Mouse (Mus musculus) lung, embryonic 16.5 days (tissue): ENCODE data around the gene Pex6. TPM values are rescaled to one million over a fixed set of nuclear protein-coding genes. Genes with fewer than 3 reads are reported as not detected.
"Not testable (repeated sequence)": the region's sequence is repeated elsewhere in the genome, so short reads cannot be mapped to it uniquely, and the experiment has no call there.

Experiments
- ATAC-seq: fragments of 200-750 bp; cut with Nextera tagmentation; 2 replicates; pipeline ENCODE4 v1.8.0; 2017; ENCODE audit warnings: low read depth, mild to moderate bottlenecking, moderate library complexity
- H3K27ac ChIP-seq: fragments of 300-500 bp; sonication (generic); 2 replicates; pipeline ENCODE4 v1.5.1; 2014; ENCODE audit warnings: mild to moderate bottlenecking, control low read depth, low read length
- H3K27me3 ChIP-seq: fragments of 300-500 bp; sonication (generic); 2 replicates; pipeline ENCODE4 v1.6.1; 2014; ENCODE audit warnings: low read depth, low read length, mixed read lengths; ENCODE audit not compliant: control insufficient read depth, insufficient read depth
- H3K36me3 ChIP-seq: fragments of 300-500 bp; sonication (generic); 2 replicates; pipeline ENCODE4 v1.6.1; 2014; ENCODE audit warnings: low read length; ENCODE audit not compliant: control insufficient read depth, insufficient read depth
- H3K4me1 ChIP-seq: fragments of 300-500 bp; sonication (generic); replicated peaks from 2 replicates; pipeline ENCODE4 v1.6.1; 2014; ENCODE audit warnings: low read length, mixed read lengths; ENCODE audit not compliant: control insufficient read depth, insufficient read depth
- H3K4me2 ChIP-seq: fragments of 300-500 bp; sonication (generic); 2 replicates; pipeline ENCODE4 v1.6.1; 2014; ENCODE audit warnings: low read depth, low read length, control low read depth
- H3K4me3 ChIP-seq: fragments of 300-500 bp; sonication (generic); 2 replicates; pipeline ENCODE4 v1.5.1; 2014; ENCODE audit warnings: mild to moderate bottlenecking, low read length, control low read depth
- H3K9ac ChIP-seq: fragments of 300-500 bp; sonication (generic); 2 replicates; pipeline ENCODE4 v1.6.1; 2014; ENCODE audit warnings: low read length, control low read depth
- H3K9me3 ChIP-seq: fragments of 300-500 bp; sonication (generic); 2 replicates; pipeline ENCODE4 v1.6.1; 2016; ENCODE audit warnings: low read length; ENCODE audit not compliant: control insufficient read depth
- WGBS: fragments of 180-500 bp; shearing (Covaris S2); extraction: QIAGEN DNeasy Blood & Tissue Kit; methylation state at CpG from one replicate; pipeline ENCODE4 v1.1.7; 2014; 5-methylcytosine and 5-hydroxymethylcytosine counted together
- polyA plus RNA-seq: library from polyadenylated mRNA; unstranded; fragments of >200 nt; fragmentation: Nextera tagmentation; extraction: Ambion mirVana; gene quantifications from 2 replicates; pipeline ENCODE4 v1.2.1, GENCODE M21; 2015

Gene Pex6
- polyA plus RNA-seq, 1 experiment from 2014 or later = 22.1 TPM

DNA sequence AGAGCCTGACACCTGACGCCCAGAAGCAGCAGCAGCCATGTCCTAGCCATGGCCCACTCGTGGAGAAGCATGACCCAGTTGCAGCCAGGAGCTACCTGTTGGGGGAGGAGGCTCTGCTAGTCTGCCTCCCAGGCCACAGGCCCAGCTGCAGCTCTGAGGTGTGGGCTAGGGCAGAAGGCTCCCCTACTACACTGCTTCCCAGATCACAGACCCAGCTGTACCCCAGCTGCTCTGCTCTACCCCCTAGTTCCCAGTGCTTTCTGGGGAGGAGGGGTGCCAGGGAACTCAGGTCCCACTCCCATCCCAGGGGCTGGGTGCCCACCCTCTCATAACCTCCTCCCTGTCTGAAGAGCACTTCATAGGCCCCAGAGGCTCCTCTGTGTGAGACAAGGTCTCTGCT is 52.3 kb downstream of the Pex6 start, which contains the start of gene Ptcra:
Ptcra (minus strand) TSS at position 169 of the 400 bp plus-strand sequence.
- H3K4me3 ChIP-seq = no peak within 1 kb of the TSS
- no peaks in the 10 kb centered on the region for H3K4me1 ChIP-seq
- no peaks in the 10 kb centered on the region for H3K9me3 ChIP-seq
- H3K27me3 ChIP-seq = no peaks in the 10 kb centered on the region
- H3K27ac ChIP-seq = no peak within 1 kb of the TSS
- WGBS = 55% methylated on average over 2 of the region's 2 CpGs
- H3K9ac ChIP-seq = no peak within 1 kb of the TSS
- H3K4me2 ChIP-seq = no peak within 1 kb of the TSS
- H3K36me3 ChIP-seq = no peaks in the 10 kb centered on the region
- ATAC-seq = peak; percentile 26

DNA sequence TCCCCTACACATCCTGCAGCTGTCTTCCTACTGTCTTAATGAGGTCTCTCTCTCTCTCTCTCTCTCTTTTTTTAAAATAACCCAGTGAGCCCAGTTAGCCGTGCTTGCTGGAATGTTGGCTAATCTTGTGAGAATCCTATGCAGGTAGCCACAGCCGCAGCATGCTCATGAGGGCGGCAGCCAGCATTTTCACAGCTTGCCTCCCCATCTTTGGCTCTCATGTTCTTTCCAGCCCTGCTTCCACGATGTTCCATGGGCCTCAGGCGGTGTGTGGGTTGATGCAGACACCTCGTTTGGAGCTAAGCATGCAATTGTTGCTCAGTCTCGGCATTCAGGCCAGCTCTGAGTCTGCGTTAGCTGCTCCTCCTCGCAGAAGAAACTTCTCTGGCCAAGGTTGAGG is 53.7 kb downstream of the Pex6 start:
- H3K9ac ChIP-seq, H3K9me3 ChIP-seq, H3K4me3 ChIP-seq, H3K27me3 ChIP-seq, H3K4me1 ChIP-seq, ATAC-seq, H3K36me3 ChIP-seq, H3K4me2 ChIP-seq, H3K27ac ChIP-seq: not testable (repeated sequence)
- WGBS = 61% methylated on average over 8 of the region's 9 CpGs

GRCm38 (mm10) chr17:46767868-46768267 is 56.6 kb downstream of the Pex6 start:
- 52% methylated on average over 8 of the region's 8 CpGs for WGBS
- no peak for ATAC-seq
- peaks cover 7% of the 10 kb centered on the region for H3K4me1 ChIP-seq
- H3K9me3 ChIP-seq = no peaks in the 10 kb centered on the region
- no peak overlapping the region for H3K9ac ChIP-seq
- no peaks in the 10 kb centered on the region for H3K36me3 ChIP-seq
- H3K4me3 ChIP-seq = no peak overlapping the region
- H3K27me3 ChIP-seq = no peaks in the 10 kb centered on the region
- H3K4me2 ChIP-seq = no peak overlapping the region
- H3K27ac ChIP-seq = no peak overlapping the region

GRCm38 (mm10) chr17:46770546-46770945 is 59.3 kb downstream of the Pex6 start:
- 87% methylated on average over 11 of the region's 11 CpGs for WGBS
- H3K9ac ChIP-seq = no peak overlapping the region
- H3K4me3 ChIP-seq = no peak overlapping the region
- H3K27me3 ChIP-seq = no peaks in the 10 kb centered on the region
- H3K9me3 ChIP-seq = no peaks in the 10 kb centered on the region
- H3K36me3 ChIP-seq = peaks cover 8% of the 10 kb centered on the region
- no peak overlapping the region for H3K4me2 ChIP-seq
- ATAC-seq = no peak
- H3K27ac ChIP-seq = no peak overlapping the region
- peaks cover 17% of the 10 kb centered on the region for H3K4me1 ChIP-seq

DNA sequence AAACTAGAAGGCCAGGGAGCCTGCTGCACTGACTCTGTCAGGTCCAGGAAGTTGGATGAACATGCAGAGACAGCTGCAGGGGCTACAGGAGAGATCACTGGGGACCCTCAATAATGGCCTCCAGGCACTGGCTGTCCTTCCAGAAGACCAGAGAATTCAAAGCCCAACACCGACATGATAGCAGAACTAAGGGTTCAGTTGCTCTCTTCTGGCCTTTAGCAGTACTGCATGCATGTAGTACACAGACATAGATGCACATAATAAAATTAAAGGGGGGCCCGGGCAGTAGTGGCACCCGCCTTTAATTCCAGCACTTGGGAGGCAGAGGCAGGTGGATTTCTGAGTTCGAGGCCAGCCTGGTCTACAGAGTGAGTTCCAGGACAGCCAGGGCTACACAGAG is 59.8 kb downstream of the Pex6 start:
- Histone ChIP-seq H3K9me3 (no peaks in the 10 kb centered on the region), H3K9ac (no peak overlapping the region), H3K4me1 (peaks cover 18% of the 10 kb centered on the region), H3K36me3 (peaks cover 12% of the 10 kb centered on the region), H3K4me3 (no peak overlapping the region), H3K4me2 (no peak overlapping the region), H3K27ac (no peak overlapping the region), H3K27me3 (no peaks in the 10 kb centered on the region)
- 85% methylated on average over 4 of the region's 4 CpGs for WGBS
- no peak for ATAC-seq

GRCm38 (mm10) chr17:46771616-46772015 is 60.4 kb downstream of the Pex6 start:
- peak overlapping the region; percentile 89 for H3K9ac ChIP-seq
- peak overlapping the region; percentile 97 for H3K4me3 ChIP-seq
- peaks cover 17% of the 10 kb centered on the region for H3K36me3 ChIP-seq
- H3K27ac ChIP-seq = peak overlapping the region; percentile 90; the same call in 1 of the 2 replicates
- no peak for ATAC-seq
- peak overlapping the region; percentile 71 for H3K4me2 ChIP-seq
- 46% methylated on average over 17 of the region's 17 CpGs for WGBS
- no peaks in the 10 kb centered on the region for H3K9me3 ChIP-seq
- H3K4me1 ChIP-seq = peaks cover 21% of the 10 kb centered on the region
- H3K27me3 ChIP-seq = no peaks in the 10 kb centered on the region

GRCm38 (mm10) chr17:46772038-46772403 is 60.8 kb downstream of the Pex6 start:
- H3K9ac ChIP-seq = peak overlapping the region; percentile 89
- H3K4me3 ChIP-seq = peak overlapping the region; percentile 97
- peak overlapping the region; percentile 71 for H3K4me2 ChIP-seq
- peaks cover 21% of the 10 kb centered on the region for H3K36me3 ChIP-seq
- peaks cover 21% of the 10 kb centered on the region for H3K4me1 ChIP-seq
- peak overlapping the region; percentile 90 for H3K27ac ChIP-seq
- no peaks in the 10 kb centered on the region for H3K27me3 ChIP-seq
- no peaks in the 10 kb centered on the region for H3K9me3 ChIP-seq
- WGBS = 2% methylated on average over 5 of the region's 5 CpGs
- ATAC-seq = peak; percentile 32

DNA sequence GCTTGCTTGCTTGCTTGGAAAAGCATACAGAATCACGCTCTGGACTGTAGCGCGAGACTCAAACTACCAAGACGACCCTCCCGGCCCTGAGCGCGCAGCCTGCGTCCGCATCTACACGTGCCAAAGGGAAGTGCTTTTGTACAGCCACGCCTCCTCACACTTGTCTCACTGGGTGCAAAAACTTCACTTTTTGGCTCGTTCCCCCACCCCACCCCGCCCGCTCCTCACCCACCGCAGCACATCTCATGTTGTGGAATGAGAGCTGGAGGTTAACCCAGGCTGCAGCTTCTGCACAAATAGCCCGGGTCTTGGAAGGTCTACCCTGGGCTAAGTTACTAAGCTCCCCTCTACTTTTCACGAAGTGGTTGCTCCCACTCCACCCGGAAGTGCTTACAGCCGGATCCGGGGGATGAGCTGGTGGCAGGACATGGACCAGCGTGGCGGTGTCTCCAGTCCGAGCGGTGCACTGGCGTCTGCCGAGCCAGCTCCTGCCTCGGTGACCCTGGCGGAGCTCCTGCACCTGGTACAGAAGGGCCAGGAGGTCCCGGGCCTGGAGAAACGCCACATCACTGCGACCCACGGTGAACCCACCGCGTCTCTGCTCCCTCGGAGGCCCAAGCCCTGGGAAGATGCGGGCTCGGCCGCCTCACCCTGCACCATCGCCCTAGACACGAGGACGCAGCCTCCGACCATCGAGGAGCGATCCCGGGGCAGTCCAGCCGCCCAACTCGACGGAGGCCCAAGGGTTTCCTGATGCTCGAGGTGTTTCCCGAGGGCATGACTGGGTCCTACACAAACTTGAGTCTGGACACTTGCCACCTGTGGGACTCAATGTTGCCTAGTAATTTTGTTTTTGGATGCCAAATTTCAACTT is 61.4 kb downstream of the Pex6 start, which contains the start of gene 2310039H08Rik:
2310039H08Rik (plus strand) TSS at position 232 of the 874 bp plus-strand sequence.
- WGBS = under 1% methylated on average over 50 of the region's 50 CpGs
- Histone ChIP-seq H3K4me2 (peak within 1 kb of the TSS; percentile 71), H3K27ac (peak within 1 kb of the TSS; percentile 90), H3K9me3 (no peaks in the 10 kb centered on the region), H3K4me1 (peaks cover 21% of the 10 kb centered on the region), H3K27me3 (no peaks in the 10 kb centered on the region), H3K36me3 (peaks cover 27% of the 10 kb centered on the region), H3K4me3 (peak within 1 kb of the TSS; percentile 97), H3K9ac (peak within 1 kb of the TSS; percentile 89)
- ATAC-seq = peak; percentile 91

DNA sequence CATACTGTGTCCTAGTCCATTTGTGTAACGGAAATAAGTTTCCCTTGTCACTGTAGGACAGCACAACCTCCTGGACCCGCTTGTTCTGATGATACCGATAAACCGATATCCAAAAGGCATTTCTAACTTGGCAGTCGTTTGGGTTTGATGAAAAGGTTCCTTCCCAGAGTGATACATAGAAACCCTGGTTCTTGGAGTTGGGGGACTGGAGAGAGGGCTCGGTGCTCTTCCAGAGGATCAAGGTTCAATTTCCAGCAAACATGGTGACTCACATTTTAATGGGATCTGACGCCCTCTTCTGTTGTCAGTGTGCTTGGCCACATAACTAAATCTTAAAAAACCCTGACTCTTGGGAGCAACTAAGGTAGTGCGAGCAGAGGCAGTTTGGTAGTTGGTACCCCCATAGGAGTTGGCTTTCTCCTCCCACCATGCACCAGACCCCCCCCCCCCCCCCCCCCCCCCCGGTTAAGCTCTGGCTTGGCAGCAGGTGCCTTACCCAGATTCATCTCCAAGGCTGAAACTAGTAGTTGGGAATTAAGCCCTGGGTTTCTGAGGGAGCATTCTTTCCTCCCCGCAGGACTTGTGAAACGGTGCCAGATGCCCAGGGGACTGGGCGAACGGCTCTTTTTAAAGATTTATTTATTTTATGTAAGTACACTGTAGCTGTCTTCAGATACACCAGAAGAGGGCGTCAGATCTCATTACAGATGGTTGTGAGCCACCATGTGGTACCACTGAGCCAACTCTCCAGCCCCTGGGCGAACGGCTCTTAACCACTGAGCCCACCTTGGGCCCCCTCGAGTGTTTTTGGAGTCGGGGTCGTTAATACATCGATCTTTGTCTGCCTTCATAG is 62.2 kb downstream of the Pex6 start:
- peak overlapping the region; percentile 90 for H3K27ac ChIP-seq
- H3K4me1 ChIP-seq = peaks cover 21% of the 10 kb centered on the region
- peak overlapping the region; percentile 97 for H3K4me3 ChIP-seq
- H3K27me3 ChIP-seq = no peaks in the 10 kb centered on the region
- ATAC-seq = peak; percentile 2; the same call in 1 of the 2 replicates
- peak overlapping the region; percentile 89 for H3K9ac ChIP-seq
- 6% methylated on average over 19 of the region's 20 CpGs for WGBS
- H3K9me3 ChIP-seq = no peaks in the 10 kb centered on the region
- peak overlapping the region; percentile 71 for H3K4me2 ChIP-seq
- H3K36me3 ChIP-seq = peaks cover 36% of the 10 kb centered on the region
